Mouse (Mus musculus) adrenal gland, adult 18-20 months (tissue): ENCODE measurements around the gene Lsm2. TPM values are rescaled to one million over a fixed set of nuclear protein-coding genes. Genes with fewer than 3 reads are reported as not detected.
"Not testable (repeated sequence)": the region's sequence is repeated elsewhere in the genome, so short reads cannot be mapped to it uniquely, and the experiment has no call there.

Source experiments
- DNase-seq, 2 experiments: peaks; one replicate each; pipeline ENCODE4 v3.0.0; 2021 to 2022; ENCODE audit warnings: low spot score in 2 of 2
- total RNA-seq, 2 experiments: library from RNA; stranded (reverse); gene quantifications; 1 replicate in 1 of 2; 2 replicates in 1 of 2; pipeline ENCODE4 v1.2.3; 2021

Gene Lsm2
- total RNA-seq, 2 experiments from 2014 or later = 31.9 to 34.5 TPM

DNA sequence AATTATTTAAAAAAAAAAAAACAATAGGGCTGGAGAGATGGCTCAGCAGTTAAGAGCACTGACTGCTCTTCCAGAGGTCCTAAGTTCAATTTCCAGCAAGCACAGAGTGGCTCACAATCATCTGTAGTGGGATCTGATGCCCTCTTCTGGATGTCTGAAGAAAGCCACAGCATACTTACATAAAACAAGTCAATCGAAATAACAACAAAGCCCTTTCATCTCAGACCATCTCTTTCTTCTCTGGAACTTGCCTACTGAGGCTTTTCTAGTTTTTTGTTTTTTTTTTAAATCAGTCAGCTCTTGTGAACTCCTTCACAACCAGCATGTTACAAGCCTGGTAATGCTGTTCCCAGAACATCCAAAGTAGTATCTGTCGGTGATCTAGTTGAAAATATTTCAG, 1.0 kb upstream of the Lsm2 start:
- no peak for DNase-seq

- DNase-seq = no peak
Measured at GRCm38 (mm10) chr17:34982328-34982727, 666 bp downstream of the Lsm2 start.

DNA sequence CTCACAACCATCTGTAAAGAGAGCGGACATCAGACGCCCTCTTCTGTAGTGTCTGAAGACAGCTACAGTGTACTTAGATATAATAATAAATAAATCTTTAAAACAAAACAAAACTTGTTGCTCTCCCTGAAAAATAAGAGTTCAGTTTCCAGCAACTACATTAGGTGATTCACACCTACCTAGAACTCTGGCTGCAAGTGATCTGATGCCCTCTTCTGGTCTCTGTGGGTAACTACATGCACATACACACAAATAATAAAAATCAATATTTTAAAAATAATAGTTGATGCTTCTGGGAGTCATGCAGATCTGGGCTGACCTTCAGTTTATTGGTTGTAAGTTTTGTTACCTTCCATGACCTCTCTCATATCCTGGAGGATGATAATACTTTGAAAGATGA, 2.6 kb downstream of the Lsm2 start:
- DNase-seq = no peak

- no peak for DNase-seq
Measured at GRCm38 (mm10) chr17:34994751-34995150, 13.1 kb downstream of the Lsm2 start.

- not testable (repeated sequence) for DNase-seq
Measured at GRCm38 (mm10) chr17:34995192-34995591, 13.5 kb downstream of the Lsm2 start.

GRCm38 (mm10) chr17:34995927-34996326, 14.3 kb downstream of the Lsm2 start:
- DNase-seq = not testable (repeated sequence)

DNA sequence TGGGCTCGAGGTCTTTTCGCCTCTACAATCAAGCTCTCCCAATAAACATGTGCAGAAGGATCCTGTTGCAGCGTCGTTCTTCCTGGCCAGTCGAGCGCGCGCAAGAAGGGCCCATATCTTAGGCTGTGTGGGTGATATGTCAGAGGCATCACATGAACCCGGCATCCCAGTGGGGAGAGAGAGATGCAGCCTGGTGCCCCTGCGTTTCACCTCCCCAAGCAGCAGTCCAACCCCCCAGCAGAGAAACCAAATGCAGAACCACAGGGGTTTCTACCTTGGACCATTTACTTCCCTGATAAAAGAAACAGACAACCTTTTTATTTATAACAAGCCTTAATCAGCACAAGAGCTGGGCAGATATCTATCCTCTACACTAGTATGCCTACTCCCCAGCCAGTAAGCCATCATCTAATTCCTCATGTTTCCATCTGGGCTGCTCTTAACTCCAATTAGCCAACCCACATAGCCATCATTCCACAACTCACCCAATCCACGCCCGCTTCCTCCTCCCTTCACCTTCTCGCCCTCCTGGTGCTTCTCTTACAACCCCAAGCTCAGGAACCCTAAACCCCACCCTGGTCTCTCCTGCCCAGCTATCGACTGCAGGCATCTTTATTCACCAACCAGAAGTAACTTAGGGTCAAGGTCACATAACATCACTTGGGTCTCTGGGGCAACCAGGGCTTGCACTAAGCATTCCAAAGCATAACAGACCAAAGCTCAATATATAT, 14.9 kb downstream of the Lsm2 start:
- no peak for DNase-seq

DNA sequence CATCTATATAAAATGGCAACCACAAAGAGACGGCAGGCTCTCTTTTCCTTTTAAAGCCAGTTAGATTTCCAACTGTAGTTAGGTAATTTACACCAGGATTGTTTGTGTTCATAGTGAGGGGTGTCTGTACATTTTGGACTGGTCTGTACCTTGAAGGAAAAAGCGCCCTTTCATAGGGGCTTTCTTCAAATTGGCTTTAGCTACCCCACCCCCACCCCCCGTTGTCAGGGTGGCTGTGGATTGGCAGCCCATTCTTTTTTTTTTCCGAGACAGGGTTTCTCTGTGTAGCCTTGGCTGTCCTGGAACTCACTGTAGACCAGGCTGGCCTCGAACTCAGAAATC, 15.5 kb downstream of the Lsm2 start:
- no peak for DNase-seq

- no peak for DNase-seq
Measured at GRCm38 (mm10) chr17:34998526-34999430, 17.1 kb downstream of the Lsm2 start.

DNA sequence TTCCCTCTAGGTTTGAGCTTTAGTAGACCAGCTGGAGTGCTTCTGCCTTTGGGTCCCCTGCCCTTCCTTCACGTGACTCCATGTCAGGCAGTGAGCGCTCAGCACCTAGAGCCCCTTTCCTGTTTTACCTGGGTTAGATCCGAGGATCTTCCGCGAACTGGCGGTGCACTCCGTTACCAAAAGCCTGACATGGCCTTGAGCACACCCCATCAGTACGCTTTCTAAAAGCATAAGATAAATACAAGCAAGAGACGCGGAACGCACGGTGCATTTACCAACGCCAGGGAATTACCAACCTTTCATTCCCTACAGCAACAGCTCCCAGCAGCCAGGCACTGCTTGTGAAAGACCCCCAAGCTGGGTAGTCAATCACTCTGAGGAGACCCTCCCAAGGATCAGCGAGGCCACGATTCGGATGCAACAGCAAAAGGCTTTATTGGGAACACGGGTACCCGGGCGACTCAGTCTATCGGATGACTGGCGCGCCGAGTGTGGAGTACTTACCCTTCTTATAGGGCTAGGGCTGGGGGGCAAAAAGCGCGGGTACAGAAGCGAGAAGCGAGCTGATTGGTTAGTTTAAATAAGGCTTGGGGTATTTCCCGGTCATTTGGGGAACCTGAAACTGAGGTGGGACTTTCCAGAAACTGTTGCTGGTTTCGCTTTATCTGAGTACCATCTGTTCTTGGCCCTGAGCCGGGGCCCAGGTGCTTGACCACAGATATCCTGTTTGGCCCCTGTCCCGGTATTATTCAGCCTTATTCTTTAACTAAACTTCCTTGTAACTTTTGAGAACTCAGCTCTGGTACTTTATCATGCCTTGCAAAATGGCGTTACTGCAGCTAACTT, 18.4 kb downstream of the Lsm2 start:
- DNase-seq = not testable (repeated sequence)

- DNase-seq = peak; percentile 89
Measured at GRCm38 (mm10) chr17:35000717-35001451, 19.2 kb downstream of the Lsm2 start, which contains the start of gene Vars. Gene Vars (plus strand): TSS chr17:35000987.

DNA sequence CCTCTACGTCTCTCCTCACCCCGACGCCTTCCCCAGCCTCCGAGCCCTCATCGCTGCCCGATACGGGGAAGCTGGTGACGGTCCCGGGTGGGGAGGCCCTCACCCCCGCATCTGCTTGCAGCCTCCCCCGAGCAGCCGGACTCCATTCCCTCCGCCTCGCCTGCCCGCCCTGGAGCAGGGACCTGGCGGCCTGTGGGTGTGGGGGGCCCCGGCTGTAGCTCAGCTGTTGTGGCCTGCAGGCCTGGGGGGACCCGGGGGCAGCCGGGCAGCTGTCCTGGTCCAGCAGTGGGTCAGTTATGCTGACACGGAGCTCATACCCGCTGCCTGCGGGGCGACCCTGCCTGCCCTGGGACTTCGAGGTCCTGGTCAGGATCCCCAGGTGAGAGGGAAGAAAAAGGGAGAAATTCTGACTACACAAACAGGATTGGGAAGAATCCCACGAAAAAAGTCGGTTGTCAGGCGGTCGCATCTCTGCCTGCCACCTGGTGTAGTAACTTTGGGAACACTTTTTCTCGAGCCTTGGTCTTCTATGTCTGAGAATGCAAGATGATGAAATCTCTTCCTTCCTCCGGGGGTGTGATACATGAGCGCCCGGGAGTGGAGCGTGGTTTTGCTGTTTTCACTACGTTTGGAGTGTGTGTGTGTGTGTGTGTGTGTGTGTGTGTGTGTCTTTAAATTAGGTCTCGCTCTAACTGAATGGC, 19.9 kb downstream of the Lsm2 start:
- peak in 1 of 2 experiments; percentile 43 for DNase-seq

GRCm38 (mm10) chr17:35002153-35002865, 20.6 kb downstream of the Lsm2 start:
- no peak for DNase-seq

GRCm38 (mm10) chr17:35003022-35003838, 21.6 kb downstream of the Lsm2 start:
- DNase-seq = no peak

DNA sequence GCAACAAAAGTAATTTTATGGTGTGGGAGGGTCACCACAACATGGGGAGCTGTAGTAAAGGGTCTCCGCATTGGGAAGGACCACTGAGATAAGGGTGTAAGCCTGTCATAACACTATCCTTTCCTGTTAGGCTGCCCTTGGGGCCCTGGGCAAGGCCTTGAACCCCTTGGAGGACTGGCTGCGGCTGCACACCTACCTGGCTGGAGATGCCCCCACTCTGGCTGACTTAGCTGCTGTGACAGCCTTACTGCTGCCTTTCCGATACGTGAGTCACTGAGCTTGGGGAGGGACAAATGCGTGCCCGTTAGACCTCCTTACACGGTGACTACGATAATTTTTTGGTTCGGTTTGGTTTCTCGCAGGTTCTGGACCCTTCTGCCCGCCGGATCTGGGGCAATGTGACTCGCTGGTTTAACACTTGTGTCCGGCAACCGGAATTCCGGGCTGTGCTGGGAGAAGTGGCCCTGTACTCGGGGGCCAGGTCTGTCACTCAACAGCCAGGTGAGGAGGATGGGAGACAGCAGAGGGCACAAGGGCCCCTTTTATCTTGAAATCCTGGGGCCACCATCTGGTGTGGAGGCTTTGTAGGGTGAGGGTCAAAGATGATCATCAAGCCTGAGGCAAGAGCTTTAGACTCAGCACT, 22.5 kb downstream of the Lsm2 start:
- no peak for DNase-seq

GRCm38 (mm10) chr17:35005158-35005557, 23.5 kb downstream of the Lsm2 start:
- DNase-seq = no peak

DNA sequence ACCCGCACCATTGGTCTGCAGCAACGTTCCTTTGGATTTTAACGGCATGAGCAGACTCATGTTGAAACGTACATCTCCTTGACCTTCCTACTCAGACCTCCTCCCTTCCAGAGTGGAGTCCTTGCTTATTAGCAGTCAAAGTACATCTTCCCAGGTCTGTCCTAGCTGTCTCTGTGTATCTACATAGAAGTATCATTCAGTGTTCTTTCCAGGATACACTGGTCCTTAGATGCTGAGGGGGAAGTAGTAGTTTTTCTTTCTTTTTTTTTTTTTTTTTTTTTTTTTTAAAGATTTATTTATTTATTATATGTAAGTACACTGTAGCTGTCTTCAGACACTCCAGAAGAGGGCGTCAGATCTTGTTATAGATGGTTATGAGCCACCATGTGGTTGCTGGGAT, 24.2 kb downstream of the Lsm2 start:
- DNase-seq = not testable (repeated sequence)
